11 mouse cellular contexts compared by ENCODE assay signal in the genomic region with DNA sequence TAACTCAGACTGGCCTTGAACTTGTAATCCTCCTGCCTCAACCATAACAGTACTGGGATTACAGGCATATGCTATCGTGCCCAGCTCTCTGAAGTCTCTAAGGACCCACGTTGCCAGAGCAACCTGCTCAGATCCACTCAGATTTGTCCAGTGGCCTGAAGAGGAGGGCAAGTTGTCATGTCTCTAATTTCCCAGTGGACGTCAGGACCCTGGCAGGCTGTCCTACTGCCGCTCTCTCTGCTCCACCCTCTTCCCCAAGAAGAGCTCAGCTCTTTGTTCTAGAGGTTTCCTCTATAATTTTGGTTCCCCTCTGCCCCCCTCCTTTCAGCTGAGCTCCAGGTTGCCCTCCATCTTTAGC. TPM values are rescaled to one million over a fixed set of nuclear protein-coding genes. Genes with fewer than 3 reads are reported as not detected.
DNase-seq lines count a peak whose midpoint lies in the region; ATAC-seq and TF ChIP-seq lines count a peak whose summit lies in the region.
"Had no signal": no experiment of that assay in that cellular context is flagged by ENCODE, and none has a peak within 500 bp of the region (broad histone marks: within the 10 kb centered on the region; RNA-seq: fewer than 3 reads in every experiment).

No protein-coding gene starts in this region.

- no peaks in the 10 kb centered on the region for H3K36me3 ChIP-seq in embryonic facial prominence, embryonic 11.5 days (replicated peaks; ENCODE audit: control insufficient read depth, insufficient read depth, low read depth, low read length)
- no peaks in the 10 kb centered on the region for H3K36me3 ChIP-seq in hindbrain, embryonic 11.5 days (ENCODE audit: control insufficient read depth, insufficient read depth, low read length)
- H3K36me3 ChIP-seq in midbrain, embryonic 13.5 days = 0 out of 2 replicates have a peak, but pooled peaks cover under 1% of the 10 kb centered on the region
- no peaks in the 10 kb centered on the region for H3K36me3 ChIP-seq in limb, embryonic 10.5 days
- H3K36me3 ChIP-seq: heart, embryonic 13.5 days; limb, embryonic 15.5 days had no signal

- H3K4me1 ChIP-seq in embryonic facial prominence, embryonic 11.5 days (ENCODE audit: control insufficient read depth, insufficient read depth, low read length) = peaks cover 2% of the 10 kb centered on the region; the same call in 1 of the 2 replicates
- H3K4me1 ChIP-seq in hindbrain, embryonic 11.5 days (replicated peaks; ENCODE audit: control insufficient read depth, insufficient read depth, low read length) = peaks cover 12% of the 10 kb centered on the region
- peaks cover 47% of the 10 kb centered on the region for H3K4me1 ChIP-seq in midbrain, embryonic 13.5 days (replicated peaks)
- peaks cover 15% of the 10 kb centered on the region for H3K4me1 ChIP-seq in limb, embryonic 10.5 days

- no peak overlapping the region for H3K4me2 ChIP-seq in embryonic facial prominence, embryonic 11.5 days (ENCODE audit: low read depth, low read length)
- peak overlapping the region; percentile 7; the same call in 1 of the 2 replicates for H3K4me2 ChIP-seq in hindbrain, embryonic 11.5 days (replicated peaks; ENCODE audit: low read depth, low read length)
- peak overlapping the region; percentile 20; the same call in 1 of the 2 replicates for H3K4me2 ChIP-seq in midbrain, embryonic 13.5 days (replicated peaks)
- H3K4me2 ChIP-seq: heart, embryonic 13.5 days; limb, embryonic 15.5 days had no signal

- no peaks in the 10 kb centered on the region for H3K27me3 ChIP-seq in embryonic facial prominence, embryonic 11.5 days (ENCODE audit: control insufficient read depth, insufficient read depth, low read length)
- no peaks in the 10 kb centered on the region for H3K27me3 ChIP-seq in hindbrain, embryonic 11.5 days (ENCODE audit: control insufficient read depth, insufficient read depth, low read length)
- H3K27me3 ChIP-seq in midbrain, embryonic 13.5 days = no peaks in the 10 kb centered on the region
- peaks cover 18% of the 10 kb centered on the region; the same call in 1 of the 2 replicates for H3K27me3 ChIP-seq in limb, embryonic 10.5 days (ENCODE audit: low read depth, poor library complexity, severe bottlenecking)
- H3K27me3 ChIP-seq: heart, embryonic 13.5 days had no signal

- peak overlapping the region; percentile 28; the same call in 1 of the 2 replicates for H3K27ac ChIP-seq in embryonic facial prominence, embryonic 11.5 days (replicated peaks; ENCODE audit: low read depth, low read length)
- H3K27ac ChIP-seq in hindbrain, embryonic 11.5 days (ENCODE audit: low read depth, low read length) = peak overlapping the region; percentile 98
- peak overlapping the region; percentile 95 for H3K27ac ChIP-seq in midbrain, embryonic 13.5 days
- H3K27ac ChIP-seq in limb, embryonic 10.5 days = no peak overlapping the region
- H3K27ac ChIP-seq: heart, embryonic 13.5 days; limb, embryonic 15.5 days had no signal

- WGBS in embryonic facial prominence, embryonic 11.5 days = 35% methylated on average over 4 of the region's 4 CpGs
- 13% methylated on average over 4 of the region's 4 CpGs for WGBS in hindbrain, embryonic 11.5 days
- WGBS in midbrain, embryonic 13.5 days = 4% methylated on average over 4 of the region's 4 CpGs
- 46% methylated on average over 4 of the region's 4 CpGs for whole genome bisulfite sequencing in limb, embryonic 10.5 days

- DNase-seq in brain, embryonic 14.5 days (ENCODE audit: low read depth) = peak; percentile 87
- DNase-seq in embryonic facial prominence, embryonic 11.5 days (ENCODE audit: low spot score) = no peak
- peak; percentile 78 for DNase-seq in hindbrain, embryonic 11.5 days (ENCODE audit: low spot score)
- DNase-seq in layer of hippocampus, adult 11-12 months (ENCODE audit: low spot score) = no peak
- DNase-seq in kidney, postnatal 10 days = no peak
- DNase-seq in testis, postnatal 10 days (ENCODE audit: low spot score) = no peak
- no peak for DNase-seq in limb, embryonic 10.5 days (ENCODE audit: low spot score)
- DNase-seq: kidney, postnatal 4 days had no signal

- no peak overlapping the region for H3K4me3 ChIP-seq in embryonic facial prominence, embryonic 11.5 days (ENCODE audit: low read depth, low read length)
- H3K4me3 ChIP-seq in hindbrain, embryonic 11.5 days (ENCODE audit: low read depth, low read length) = no peak overlapping the region
- no peak overlapping the region for H3K4me3 ChIP-seq in midbrain, embryonic 13.5 days (replicated peaks)
- no peak overlapping the region for H3K4me3 ChIP-seq in limb, embryonic 10.5 days
- H3K4me3 ChIP-seq: heart, embryonic 13.5 days; limb, embryonic 15.5 days had no signal

- H3K9me3 ChIP-seq in embryonic facial prominence, embryonic 11.5 days (replicated peaks; ENCODE audit: control insufficient read depth, low read length) = no peaks in the 10 kb centered on the region
- H3K9me3 ChIP-seq in hindbrain, embryonic 11.5 days (ENCODE audit: control insufficient read depth, low read length) = no peaks in the 10 kb centered on the region
- no peaks in the 10 kb centered on the region for H3K9me3 ChIP-seq in midbrain, embryonic 13.5 days
- no peaks in the 10 kb centered on the region for H3K9me3 ChIP-seq in limb, embryonic 10.5 days (replicated peaks)
- H3K9me3 ChIP-seq: heart, embryonic 13.5 days; limb, embryonic 15.5 days had no signal

- H3K9ac ChIP-seq in embryonic facial prominence, embryonic 11.5 days (replicated peaks; ENCODE audit: low read length) = no peak overlapping the region
- peak overlapping the region; percentile 47; the same call in 1 of the 2 replicates for H3K9ac ChIP-seq in hindbrain, embryonic 11.5 days (ENCODE audit: low read depth, low read length)
- H3K9ac ChIP-seq in midbrain, embryonic 13.5 days (replicated peaks) = no peak overlapping the region
- H3K9ac ChIP-seq: heart, embryonic 13.5 days; limb, embryonic 15.5 days had no signal

- no peak for TF ChIP-seq CTCF in brain, embryonic 14.5 days (IDR thresholded peaks at IDR 0.05; ENCODE audit: borderline replicate concordance, extremely low read depth, insufficient read depth, insufficient read length)

- no peak for TF ChIP-seq POLR2A in brain, embryonic 14.5 days (IDR thresholded peaks at IDR 0.05; ENCODE audit: borderline replicate concordance, extremely low read depth, insufficient read depth, insufficient read length, poor library complexity, severe bottlenecking)

- ATAC-seq in embryonic facial prominence, embryonic 11.5 days (replicated peaks; ENCODE audit: insufficient number of reproducible peaks, low FRiP score, low TSS enrichment, low read depth) = peak; percentile 73
- ATAC-seq in hindbrain, embryonic 11.5 days (ENCODE audit: low FRiP score) = peak; percentile 79
- peak; percentile 83 for ATAC-seq in midbrain, embryonic 13.5 days

RNA-seq across cellular contexts. Expression of a gene that starts 11.1 kb away (rescaled TPM):
- polyA plus RNA-seq in brain, embryonic 14.5 days (2012; rRNA removed) = 169 and 204 TPM in 2 replicates
- polyA plus RNA-seq in embryonic facial prominence, embryonic 11.5 days (2014; fragmentation: Nextera tagmentation; extraction: Ambion mirVana) = 20.9 and 24.6 TPM in 2 replicates
- 74.5 and 89.4 TPM in 2 replicates for polyA plus RNA-seq in hindbrain, embryonic 11.5 days (2014; fragmentation: Nextera tagmentation; extraction: Ambion mirVana)
- polyA plus RNA-seq in midbrain, embryonic 13.5 days (2015; fragmentation: Nextera tagmentation; extraction: Ambion mirVana) = 79.5 and 91.5 TPM in 2 replicates
- polyA plus RNA-seq in limb, embryonic 10.5 days (2016; fragmentation: Nextera tagmentation; extraction: Ambion mirVana) = 14.6 and 17.2 TPM in 2 replicates

RNA-seq across cellular contexts. Expression of a gene that starts 12.4 kb away (rescaled TPM):
- 139 and 205 TPM in 2 replicates for polyA plus RNA-seq in brain, embryonic 14.5 days (2012; rRNA removed)
- polyA plus RNA-seq in embryonic facial prominence, embryonic 11.5 days (2014; fragmentation: Nextera tagmentation; extraction: Ambion mirVana) = 9.4 and 10.2 TPM in 2 replicates
- 88.0 and 127 TPM in 2 replicates for polyA plus RNA-seq in hindbrain, embryonic 11.5 days (2014; fragmentation: Nextera tagmentation; extraction: Ambion mirVana)
- polyA plus RNA-seq in midbrain, embryonic 13.5 days (2015; fragmentation: Nextera tagmentation; extraction: Ambion mirVana) = 102 and 117 TPM in 2 replicates
- 5.0 and 6.3 TPM in 2 replicates for polyA plus RNA-seq in limb, embryonic 10.5 days (2016; fragmentation: Nextera tagmentation; extraction: Ambion mirVana)

RNA-seq across cellular contexts. Expression of a gene that starts 29.0 kb away (rescaled TPM):
- 2.6 and 3.2 TPM in 2 replicates for polyA plus RNA-seq in brain, embryonic 14.5 days (2012; rRNA removed)
- polyA plus RNA-seq in embryonic facial prominence, embryonic 11.5 days (2014; fragmentation: Nextera tagmentation; extraction: Ambion mirVana) = 2.4 and 2.7 TPM in 2 replicates
- 4.5 and 5.0 TPM in 2 replicates for polyA plus RNA-seq in hindbrain, embryonic 11.5 days (2014; fragmentation: Nextera tagmentation; extraction: Ambion mirVana)
- polyA plus RNA-seq in midbrain, embryonic 13.5 days (2015; fragmentation: Nextera tagmentation; extraction: Ambion mirVana) = 2.2 and 2.3 TPM in 2 replicates
- 2.3 and 3.1 TPM in 2 replicates for polyA plus RNA-seq in limb, embryonic 10.5 days (2016; fragmentation: Nextera tagmentation; extraction: Ambion mirVana)

RNA-seq across cellular contexts. Expression of a gene that starts 35.1 kb away (rescaled TPM):
- polyA plus RNA-seq in brain, embryonic 14.5 days (2012; rRNA removed) = 836 and 1,059 TPM in 2 replicates
- polyA plus RNA-seq in embryonic facial prominence, embryonic 11.5 days (2014; fragmentation: Nextera tagmentation; extraction: Ambion mirVana) = 432 and 435 TPM in 2 replicates
- polyA plus RNA-seq in hindbrain, embryonic 11.5 days (2014; fragmentation: Nextera tagmentation; extraction: Ambion mirVana) = 387 and 395 TPM in 2 replicates
- polyA plus RNA-seq in midbrain, embryonic 13.5 days (2015; fragmentation: Nextera tagmentation; extraction: Ambion mirVana) = 303 and 310 TPM in 2 replicates
- 448 and 536 TPM in 2 replicates for polyA plus RNA-seq in limb, embryonic 10.5 days (2016; fragmentation: Nextera tagmentation; extraction: Ambion mirVana)

RNA-seq across cellular contexts. Expression of a gene that starts 52.0 kb away (rescaled TPM):
- 1.9 and 2.6 TPM in 2 replicates for polyA plus RNA-seq in brain, embryonic 14.5 days (2012; rRNA removed)
- polyA plus RNA-seq in embryonic facial prominence, embryonic 11.5 days (2014; fragmentation: Nextera tagmentation; extraction: Ambion mirVana) = 3.5 and 3.9 TPM in 2 replicates
- 3.1 and 3.5 TPM in 2 replicates for polyA plus RNA-seq in hindbrain, embryonic 11.5 days (2014; fragmentation: Nextera tagmentation; extraction: Ambion mirVana)
- 2.0 and 2.6 TPM in 2 replicates for polyA plus RNA-seq in midbrain, embryonic 13.5 days (2015; fragmentation: Nextera tagmentation; extraction: Ambion mirVana)
- polyA plus RNA-seq in limb, embryonic 10.5 days (2016; fragmentation: Nextera tagmentation; extraction: Ambion mirVana) = 4.0 and 4.7 TPM in 2 replicates

Comparison
In these comparisons a context has a peak if more than half of its experiments do, and no peak if none do; other contexts are left out.
1. DNase-seq: peak in brain, embryonic 14.5 days (single experiment) and hindbrain, embryonic 11.5 days (single experiment); none in embryonic facial prominence, embryonic 11.5 days (single experiment), layer of hippocampus, adult 11-12 months (single experiment), kidney, postnatal 10 days (single experiment), testis, postnatal 10 days (single experiment) and limb, embryonic 10.5 days (single experiment).
2. Peak in every context shown above with its lines, with median percentiles within 50 percentile points of each other: ATAC-seq.